Mouse (Mus musculus): ENCODE measurements around the gene Hist1h1t. TPM values are rescaled to one million over a fixed set of nuclear protein-coding genes. Genes with fewer than 3 reads are reported as not detected.
"Not testable (repeated sequence)": the region's sequence is repeated elsewhere in the genome, so short reads cannot be mapped to it uniquely, and the experiment has no call there.

Gene Hist1h1t
- not detected in 2 replicates for polyA plus RNA-seq (2012; ENCODE audit: insufficient read depth, low replicate concordance)

GRCm38 (mm10) chr13:23695514-23695913 is at the start of gene Hist1h1t:
Hist1h1t (plus strand) TSS chr13:23695814.
- H3K9me3 ChIP-seq = no peaks in the 10 kb centered on the region
- peaks cover 26% of the 10 kb centered on the region for H3K36me3 ChIP-seq (replicated peaks; ENCODE audit: low read length)
- H3K27me3 ChIP-seq (replicated peaks) = no peaks in the 10 kb centered on the region
- H3K4me1 ChIP-seq = peaks cover 48% of the 10 kb centered on the region
- H3K4me3 ChIP-seq (replicated peaks) = peak within 1 kb of the TSS; percentile 64
- no peak for TF ChIP-seq FLI1 (IDR thresholded peaks at IDR 0.05; ENCODE audit: low read length)

GRCm38 (mm10) chr13:23659636-23660366 is 35.8 kb upstream of the Hist1h1t start:
- TF ChIP-seq GATA1 (IDR thresholded peaks at IDR 0.05; ENCODE audit: borderline replicate concordance, low read length) = no peak
- TF ChIP-seq FLI1 (IDR thresholded peaks at IDR 0.05; ENCODE audit: low read length) = no peak
- H3K4me1 ChIP-seq = peaks cover 14% of the 10 kb centered on the region
- H3K9me3 ChIP-seq = no peaks in the 10 kb centered on the region
- no peak overlapping the region for H3K4me3 ChIP-seq (replicated peaks)
- H3K27me3 ChIP-seq (replicated peaks) = peaks cover 2% of the 10 kb centered on the region
- H3K36me3 ChIP-seq (replicated peaks; ENCODE audit: low read length) = no peaks in the 10 kb centered on the region

GRCm38 (mm10) chr13:23662536-23662935 is 33.1 kb upstream of the Hist1h1t start:
- H3K9me3 ChIP-seq = peaks cover 5% of the 10 kb centered on the region
- TF ChIP-seq GATA1 (IDR thresholded peaks at IDR 0.05; ENCODE audit: borderline replicate concordance, low read length) = no peak
- no peak for TF ChIP-seq FLI1 (IDR thresholded peaks at IDR 0.05; ENCODE audit: low read length)

GRCm38 (mm10) chr13:23681990-23682582 is 13.5 kb upstream of the Hist1h1t start:
- Histone ChIP-seq H3K4me1 (peaks cover 38% of the 10 kb centered on the region), H3K9me3 (no peaks in the 10 kb centered on the region), H3K36me3 (replicated peaks; ENCODE audit: low read length) (no peaks in the 10 kb centered on the region), H3K4me3 (replicated peaks) (peak overlapping the region; percentile 88), H3K27me3 (replicated peaks) (no peaks in the 10 kb centered on the region)
- TF ChIP-seq FLI1 (IDR thresholded peaks at IDR 0.05; ENCODE audit: low read length) = no peak
- TF ChIP-seq GATA1 (IDR thresholded peaks at IDR 0.05; ENCODE audit: borderline replicate concordance, low read length) = no peak

More at GRCm38 (mm10) chr13:23662536-23662935, 33.1 kb upstream of the Hist1h1t start:
- H3K36me3 ChIP-seq (replicated peaks; ENCODE audit: low read length) = no peaks in the 10 kb centered on the region
- H3K27me3 ChIP-seq (replicated peaks) = peaks cover 2% of the 10 kb centered on the region
- no peak overlapping the region for H3K4me3 ChIP-seq (replicated peaks)
- H3K4me1 ChIP-seq = peaks cover 14% of the 10 kb centered on the region

GRCm38 (mm10) chr13:23682623-23682946 is 13.0 kb upstream of the Hist1h1t start:
- Histone ChIP-seq H3K4me1 (peaks cover 41% of the 10 kb centered on the region), H3K9me3 (no peaks in the 10 kb centered on the region), H3K27me3 (replicated peaks) (no peaks in the 10 kb centered on the region), H3K4me3 (replicated peaks) (peak overlapping the region; percentile 88), H3K36me3 (replicated peaks; ENCODE audit: low read length) (no peaks in the 10 kb centered on the region)
- TF ChIP-seq GATA1 (IDR thresholded peaks at IDR 0.05; ENCODE audit: borderline replicate concordance, low read length) (no peak), FLI1 (IDR thresholded peaks at IDR 0.05; ENCODE audit: low read length) (no peak)

- not testable (repeated sequence) for H3K36me3 ChIP-seq (replicated peaks; ENCODE audit: low read length)
Observed at GRCm38 (mm10) chr13:23682947-23683754, 12.5 kb upstream of the Hist1h1t start.

GRCm38 (mm10) chr13:23683755-23684281 is 11.8 kb upstream of the Hist1h1t start, which contains the start of the genes Hist1h2ac and Hist1h2bc:
Hist1h2ac (minus strand) TSS chr13:23683948.
Hist1h2bc (plus strand) TSS chr13:23684199.
- no peaks in the 10 kb centered on the region for H3K9me3 ChIP-seq
- H3K27me3 ChIP-seq (replicated peaks) = no peaks in the 10 kb centered on the region
- H3K36me3 ChIP-seq (replicated peaks; ENCODE audit: low read length) = peaks cover 2% of the 10 kb centered on the region
- peak within 1 kb of the TSS; percentile 90 for H3K4me3 ChIP-seq (replicated peaks)
- TF ChIP-seq GATA1 (IDR thresholded peaks at IDR 0.05; ENCODE audit: borderline replicate concordance, low read length) (no peak), FLI1 (IDR thresholded peaks at IDR 0.05; ENCODE audit: low read length) (no peak)
- H3K4me1 ChIP-seq = peaks cover 48% of the 10 kb centered on the region

More at GRCm38 (mm10) chr13:23682947-23683754, 12.5 kb upstream of the Hist1h1t start:
- Histone ChIP-seq H3K4me1 (peaks cover 44% of the 10 kb centered on the region), H3K4me3 (replicated peaks) (peak overlapping the region; percentile 88)
- not testable (repeated sequence) for H3K27me3 ChIP-seq (replicated peaks); H3K9me3 ChIP-seq

GRCm38 (mm10) chr13:23684295-23684945 is 11.2 kb upstream of the Hist1h1t start:
- not testable (repeated sequence) for H3K36me3 ChIP-seq (replicated peaks; ENCODE audit: low read length); H3K9me3 ChIP-seq; H3K27me3 ChIP-seq (replicated peaks)
- peaks cover 52% of the 10 kb centered on the region for H3K4me1 ChIP-seq
- H3K4me3 ChIP-seq (replicated peaks) = peak overlapping the region; percentile 90

GRCm38 (mm10) chr13:23685121-23685861 is 10.3 kb upstream of the Hist1h1t start:
- TF ChIP-seq FLI1 (IDR thresholded peaks at IDR 0.05; ENCODE audit: low read length) = no peak
- no peak for TF ChIP-seq GATA1 (IDR thresholded peaks at IDR 0.05; ENCODE audit: borderline replicate concordance, low read length)
- Histone ChIP-seq H3K4me1 (peaks cover 53% of the 10 kb centered on the region), H3K4me3 (replicated peaks) (peak overlapping the region; percentile 90)

More at GRCm38 (mm10) chr13:23685121-23685861, 10.3 kb upstream of the Hist1h1t start:
- no peaks in the 10 kb centered on the region for H3K27me3 ChIP-seq (replicated peaks)
- H3K9me3 ChIP-seq = no peaks in the 10 kb centered on the region
- H3K36me3 ChIP-seq (replicated peaks; ENCODE audit: low read length) = peaks cover 5% of the 10 kb centered on the region

All from megakaryocyte, embryonic 14.5 days (primary cell).